Mouse (Mus musculus) frontal cortex, postnatal 25 days (tissue): ENCODE results near the gene Mmp25.

Experiments used
- DNase-seq, 2 experiments: peaks; one replicate each; pipeline ENCODE4 v3.0.0; 2022; ENCODE audit warnings: low spot score in 2 of 2

The Mmp25 gene

GRCm38 (mm10) chr17:23644613-23645495 lies at the start of gene Mmp25:
TSS of gene Mmp25 (minus strand) at chr17:23645277.
- DNase-seq = no peak

- no peak for DNase-seq
Measured at GRCm38 (mm10) chr17:23694491-23694890, 49.4 kb upstream of the Mmp25 start.

- DNase-seq = no peak
Measured at GRCm38 (mm10) chr17:23683856-23684672, 39.0 kb upstream of the Mmp25 start, which contains the start of gene Cldn9. TSS of gene Cldn9 (minus strand) at chr17:23684026.

GRCm38 (mm10) chr17:23683226-23683625 lies 38.1 kb upstream of the Mmp25 start:
- DNase-seq = no peak

GRCm38 (mm10) chr17:23682530-23682929 lies 37.5 kb upstream of the Mmp25 start:
- no peak for DNase-seq

- no peak for DNase-seq
Measured at GRCm38 (mm10) chr17:23682092-23682491, 37.0 kb upstream of the Mmp25 start.

- no peak for DNase-seq
Measured at GRCm38 (mm10) chr17:23681086-23681485, 36.0 kb upstream of the Mmp25 start.

- no peak for DNase-seq
Measured at GRCm38 (mm10) chr17:23680336-23680735, 35.3 kb upstream of the Mmp25 start.

- DNase-seq = no peak
Measured at GRCm38 (mm10) chr17:23679127-23679835, 34.2 kb upstream of the Mmp25 start, which contains the start of gene Cldn6. TSS of gene Cldn6 (plus strand) at chr17:23679249.

- DNase-seq = peak; percentile 53 to 68
Measured at GRCm38 (mm10) chr17:23677236-23677679, 32.2 kb upstream of the Mmp25 start, which contains the start of gene Tnfrsf12a. TSS of gene Tnfrsf12a (minus strand) at chr17:23677468.

GRCm38 (mm10) chr17:23676473-23677031 lies 31.5 kb upstream of the Mmp25 start:
- no peak for DNase-seq

GRCm38 (mm10) chr17:23675564-23676281 lies 30.6 kb upstream of the Mmp25 start:
- DNase-seq = no peak

GRCm38 (mm10) chr17:23675127-23675526 lies 30.1 kb upstream of the Mmp25 start:
- no peak for DNase-seq

GRCm38 (mm10) chr17:23674271-23674952 lies 29.3 kb upstream of the Mmp25 start:
- DNase-seq = no peak

GRCm38 (mm10) chr17:23673424-23674073 lies 28.5 kb upstream of the Mmp25 start, which contains the start of the genes Hcfc1r1 and Thoc6:
TSS of gene Hcfc1r1 (plus strand) at chr17:23673596.
TSS of gene Thoc6 (minus strand) at chr17:23673882.
- DNase-seq = peak; percentile 92

- no peak for DNase-seq
Measured at GRCm38 (mm10) chr17:23672761-23673160, 27.7 kb upstream of the Mmp25 start.

GRCm38 (mm10) chr17:23671519-23671918 lies 26.4 kb upstream of the Mmp25 start:
- no peak for DNase-seq

- DNase-seq = no peak
Measured at GRCm38 (mm10) chr17:23670516-23671074, 25.5 kb upstream of the Mmp25 start.

- DNase-seq = no peak
Measured at GRCm38 (mm10) chr17:23665511-23665910, 20.4 kb upstream of the Mmp25 start.
